Mouse (Mus musculus): Measurements from ENCODE around the gene Hoxc5.

GRCm38 (mm10) chr15:103010847-103011555 is 43.8 kb downstream of the Hoxc5 start:
- TF ChIP-seq CTCF (IDR thresholded peaks at IDR 0.05; ENCODE audit: control insufficient read depth, insufficient read depth, insufficient replicate concordance, low read depth, low read length) (no peak), POLR2A (IDR thresholded peaks at IDR 0.05; ENCODE audit: control insufficient read depth, low read depth, low read length) (no peak)

Measured in testis, adult 2 months (tissue).